Mouse (Mus musculus) G1E (cell line): ENCODE results near the gene OR5BS1P.

ENCODE experiments used
- CTCF ChIP-seq: IDR thresholded peaks from 2 replicates; pipeline ENCODE4 v1.5.1; 2012; ENCODE audit warnings: low read depth, low read length, inconsistent platforms, mixed read lengths
- TAL1 ChIP-seq: conservative IDR thresholded peaks from 2 replicates; pipeline ENCODE4 v1.6.1; 2012; ENCODE audit warnings: low read depth, low read length, inconsistent platforms, mixed read lengths

DNA sequence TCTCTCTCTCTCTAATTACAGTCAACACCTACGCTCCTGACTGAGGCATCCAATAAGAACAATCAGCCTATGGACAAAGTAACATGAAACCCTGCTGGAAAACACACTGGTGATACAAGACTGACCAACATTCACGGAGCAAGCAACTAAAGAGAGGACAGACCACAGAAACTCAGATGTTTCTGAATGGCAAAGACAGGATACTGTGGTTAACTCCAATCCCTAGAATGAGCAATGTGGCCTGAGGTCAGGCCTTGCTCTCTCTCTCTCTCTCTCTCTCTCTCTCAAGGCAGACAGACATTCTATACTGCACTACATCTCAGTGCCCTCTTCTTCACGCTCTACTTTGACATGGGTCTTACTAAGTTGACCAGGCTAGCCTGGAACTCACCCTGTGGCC, 51.5 kb downstream of the OR5BS1P start:
- TF ChIP-seq CTCF (no peak), TAL1 (no peak)
